Mouse (Mus musculus): ENCODE results near the gene Serf2. TPM values are rescaled to one million over a fixed set of nuclear protein-coding genes. Genes with fewer than 3 reads are reported as not detected.

The Serf2 gene
- polyA plus RNA-seq, 1 experiment from 2014 or later = 330 TPM

Small RNA genes lying within 50 kb of the gene (microRNA-seq; reads per million reads assigned to microRNA genes)
- not detected for gene Gm22953

Other genes starting within 250 kb of the Serf2 start
- 186 and 197 TPM in 2 replicates for gene Trp53bp1, start 177.8 kb upstream of the Serf2 start, polyA plus RNA-seq (2015; fragmentation: Nextera tagmentation; extraction: Ambion mirVana)
- gene Map1a, start 159.6 kb upstream of the Serf2 start, polyA plus RNA-seq (2015; fragmentation: Nextera tagmentation; extraction: Ambion mirVana) = 9.4 and 13.9 TPM in 2 replicates
- 13.8 and 16.6 TPM in 2 replicates for gene Ppip5k1, start 93.8 kb upstream of the Serf2 start, polyA plus RNA-seq (2015; fragmentation: Nextera tagmentation; extraction: Ambion mirVana)
- gene Ckmt1, start 91.5 kb upstream of the Serf2 start, polyA plus RNA-seq (2015; fragmentation: Nextera tagmentation; extraction: Ambion mirVana) = 23.8 and 25.1 TPM in 2 replicates
- gene Strc, start 62.0 kb upstream of the Serf2 start, polyA plus RNA-seq (2015; fragmentation: Nextera tagmentation; extraction: Ambion mirVana) = 0.03 TPM in 1 of 2 replicates, not detected in the other
- 311 and 322 TPM in 2 replicates for gene Pdia3, start 35.4 kb upstream of the Serf2 start, polyA plus RNA-seq (2015; fragmentation: Nextera tagmentation; extraction: Ambion mirVana)
- gene Catsper2, start 35.4 kb upstream of the Serf2 start, polyA plus RNA-seq (2015; fragmentation: Nextera tagmentation; extraction: Ambion mirVana) = 3.8 and 4.2 TPM in 2 replicates
- 1.8 and 1.9 TPM in 2 replicates for gene Ell3, start 4.9 kb upstream of the Serf2 start, polyA plus RNA-seq (2015; fragmentation: Nextera tagmentation; extraction: Ambion mirVana)
- 112 TPM in 2 replicates for gene Hypk, start 4.1 kb downstream of the Serf2 start, polyA plus RNA-seq (2015; fragmentation: Nextera tagmentation; extraction: Ambion mirVana)
- 1.3 and 1.6 TPM in 2 replicates for gene Serinc4, start 7.6 kb downstream of the Serf2 start, polyA plus RNA-seq (2015; fragmentation: Nextera tagmentation; extraction: Ambion mirVana)
- 69.9 and 73.1 TPM in 2 replicates for gene Mfap1b, start 24.9 kb downstream of the Serf2 start, polyA plus RNA-seq (2015; fragmentation: Nextera tagmentation; extraction: Ambion mirVana)
- gene Mfap1a, start 57.5 kb downstream of the Serf2 start, polyA plus RNA-seq (2015; fragmentation: Nextera tagmentation; extraction: Ambion mirVana) = 32.5 and 34.5 TPM in 2 replicates
- 7.2 and 8.2 TPM in 2 replicates for gene Wdr76, start 57.5 kb downstream of the Serf2 start, polyA plus RNA-seq (2015; fragmentation: Nextera tagmentation; extraction: Ambion mirVana)

Measured in forebrain, embryonic 15.5 days (tissue).